Mouse (Mus musculus) left cerebral cortex, postnatal 14 days (tissue): ENCODE measurements around the gene Rer1. TPM values are rescaled to one million over a fixed set of nuclear protein-coding genes. Genes with fewer than 3 reads are reported as not detected.

ENCODE experiments used
- DNase-seq, 2 experiments: peaks; one replicate each; pipeline ENCODE4 v3.0.0; 2021 to 2022; ENCODE audit warnings: low spot score in 2 of 2, mixed read lengths in 1 of 2
- intact Hi-C: fragments of 180-260 bp; cut with DNase I; formaldehyde crosslinking; loops from one replicate; pipeline ENCODE4 v1.15.1; 2025
- total RNA-seq, 2 experiments: library from RNA; stranded (reverse); gene quantifications; 2 replicates each; pipeline ENCODE4 v1.2.3; 2021

Gene Rer1
- total RNA-seq, 2 experiments from 2014 or later: 65.5 to 67.8 TPM

GRCm38 (mm10) chr4:155042606-155043288 is 43.4 kb downstream of the Rer1 start:
- no peak for DNase-seq
- intact Hi-C loops: no loop called here

GRCm38 (mm10) chr4:155040696-155041095 is 45.5 kb downstream of the Rer1 start:
- DNase-seq: no peak
- intact Hi-C loops: no loop called here

GRCm38 (mm10) chr4:155040197-155040596 is 46.0 kb downstream of the Rer1 start:
- DNase-seq: peak in 1 of 2 experiments; percentile 53
- intact Hi-C loops: no loop called here

- no peak for DNase-seq
- intact Hi-C loops: no loop called here
These were observed 51.4 kb downstream of the Rer1 start for GRCm38 (mm10) chr4:155034787-155035186.

DNA sequence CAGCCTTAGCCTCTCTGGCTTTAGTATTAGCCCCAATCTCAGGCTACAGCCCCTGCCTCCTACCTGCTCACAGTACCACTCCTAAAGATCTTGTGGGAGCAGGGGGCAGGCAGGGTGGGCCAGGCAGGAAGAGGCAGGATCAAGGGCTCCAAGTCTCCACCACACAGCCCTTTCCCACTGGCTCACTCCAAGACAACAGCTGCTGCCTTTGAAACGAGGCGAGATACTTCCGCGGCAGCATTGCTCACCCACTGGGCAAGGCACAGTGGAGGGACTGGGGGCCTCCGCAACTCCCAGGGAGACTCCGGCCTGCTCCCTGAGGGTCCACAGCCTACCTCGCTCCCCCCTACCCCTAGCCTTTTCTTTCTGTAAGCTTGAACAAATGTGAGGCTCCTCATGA is 52.0 kb downstream of the Rer1 start:
- intact Hi-C loops: no loop called here
- DNase-seq: no peak

GRCm38 (mm10) chr4:155033115-155033514 is 53.1 kb downstream of the Rer1 start:
- DNase-seq: no peak
- intact Hi-C loops: no loop called here

- intact Hi-C loops: no loop called here
These were observed 61.8 kb downstream of the Rer1 start for GRCm38 (mm10) chr4:155024170-155025010.

More at GRCm38 (mm10) chr4:155024170-155025010, 61.8 kb downstream of the Rer1 start:
- no peak for DNase-seq

Other genes with a start within 250 kb of the Rer1 start
- gene Ttc34, start 248.9 kb downstream of the Rer1 start, total RNA-seq: 1 to 10 TPM; 2.3 to 3.9 TPM
- gene Mmel1, start 216.8 kb downstream of the Rer1 start, total RNA-seq: under 1 TPM; 0.24 to 0.30 TPM
- 10 to 100 TPM; 33.4 to 34.0 TPM for gene Fam213b, start 187.2 kb downstream of the Rer1 start, total RNA-seq
- gene Tnfrsf14, start 157.8 kb downstream of the Rer1 start, total RNA-seq: 1 to 10 TPM; 1.3 to 1.6 TPM
- gene Hes5, start 125.5 kb downstream of the Rer1 start, total RNA-seq: 10 to 100 TPM; 32.6 to 48.7 TPM
- 10 to 100 TPM; 31.8 to 33.4 TPM for gene Pank4, start 122.3 kb downstream of the Rer1 start, total RNA-seq
- 10 to 100 TPM; 50.2 to 50.5 TPM for gene Plch2, start 29.6 kb downstream of the Rer1 start, total RNA-seq
- gene Pex10, start 19.4 kb downstream of the Rer1 start, total RNA-seq: 10 to 100 TPM; 21.2 to 23.1 TPM
- 10 to 100 TPM; 12.1 to 12.9 TPM for gene Morn1, start 195 bp upstream of the Rer1 start, total RNA-seq
- gene Ski, start 136.2 kb upstream of the Rer1 start, total RNA-seq: 100 to 1,000 TPM; 110 to 111 TPM
- 10 to 100 TPM; 22.6 to 27.0 TPM for gene Faap20, start 163.4 kb upstream of the Rer1 start, total RNA-seq